Mouse (Mus musculus) adrenal gland, adult 2 months (tissue): ENCODE measurements at regions not wholly inside any gene's neighbourhood (a gene's known extent, or its start where the extent isn't known, plus 50 kb on each side); places are given as distances from the start of the nearest gene placed in this dataset.

Experiments
- DNase-seq: peaks from one replicate; pipeline ENCODE4 v3.0.0; 2021

- no peak for DNase-seq
Measured at GRCm38 (mm10) chr14:71231223-71231815, 631.7 kb upstream of the Fam160b2 start.

- peak; percentile 26 for DNase-seq
Measured at GRCm38 (mm10) chr14:71230484-71231188, 631.0 kb upstream of the Fam160b2 start.

DNA sequence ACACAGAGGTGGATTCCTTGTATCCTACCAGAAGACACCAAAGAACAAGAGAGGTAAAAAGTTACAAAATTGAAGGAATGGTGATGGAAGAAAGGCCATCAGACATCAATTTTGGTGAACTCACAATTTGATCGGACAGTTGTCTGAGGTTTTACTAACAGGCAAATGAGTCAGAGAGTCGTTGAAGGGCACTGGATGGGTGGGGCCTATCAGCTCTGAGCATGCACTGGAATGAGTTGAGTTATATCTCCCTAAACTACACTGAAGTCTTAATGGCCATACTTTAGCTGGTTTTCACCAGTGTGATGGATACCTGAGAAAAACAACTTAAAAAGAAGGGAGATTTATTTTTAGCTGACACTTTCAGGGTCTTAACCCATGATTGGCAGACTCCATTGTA is 630.3 kb upstream of the Fam160b2 start:
- peak; percentile 54 for DNase-seq

DNA sequence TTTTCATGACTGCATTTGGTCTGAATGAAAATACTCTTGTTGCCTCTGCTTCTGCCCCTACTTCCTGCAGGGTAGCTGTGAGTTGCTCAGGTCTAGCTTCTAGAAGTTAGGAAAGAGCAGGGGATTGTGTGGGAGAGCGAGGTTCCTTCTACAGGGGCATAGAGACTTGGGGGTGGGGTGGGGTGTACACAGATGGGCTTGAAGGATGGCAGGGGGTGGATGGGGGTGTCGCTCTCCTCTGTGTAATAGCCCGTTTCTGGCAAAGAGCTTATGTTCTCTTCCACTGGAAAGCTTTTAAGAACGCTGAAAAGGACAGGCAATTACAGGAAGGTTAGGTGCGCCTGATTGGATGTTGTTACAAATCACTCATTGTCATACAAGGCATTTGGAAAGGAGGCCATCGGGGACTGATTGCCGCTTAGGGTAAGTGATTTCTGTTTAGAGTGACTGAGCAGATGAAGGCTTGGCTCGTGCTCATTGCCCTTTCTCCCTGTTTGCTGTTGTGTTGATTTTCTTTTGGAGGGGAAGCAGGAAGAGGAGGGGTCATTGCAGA is 629.3 kb upstream of the Fam160b2 start:
- no peak for DNase-seq

GRCm38 (mm10) chr14:71217041-71217440 is 617.4 kb upstream of the Fam160b2 start:
- DNase-seq, result no peak

- no peak for DNase-seq
Measured at GRCm38 (mm10) chr14:71211359-71211978, 611.8 kb upstream of the Fam160b2 start.

GRCm38 (mm10) chr14:71203459-71203858 is 603.8 kb upstream of the Fam160b2 start:
- no peak for DNase-seq

GRCm38 (mm10) chr14:71200917-71201316 is 601.3 kb upstream of the Fam160b2 start:
- DNase-seq, result no peak

DNA sequence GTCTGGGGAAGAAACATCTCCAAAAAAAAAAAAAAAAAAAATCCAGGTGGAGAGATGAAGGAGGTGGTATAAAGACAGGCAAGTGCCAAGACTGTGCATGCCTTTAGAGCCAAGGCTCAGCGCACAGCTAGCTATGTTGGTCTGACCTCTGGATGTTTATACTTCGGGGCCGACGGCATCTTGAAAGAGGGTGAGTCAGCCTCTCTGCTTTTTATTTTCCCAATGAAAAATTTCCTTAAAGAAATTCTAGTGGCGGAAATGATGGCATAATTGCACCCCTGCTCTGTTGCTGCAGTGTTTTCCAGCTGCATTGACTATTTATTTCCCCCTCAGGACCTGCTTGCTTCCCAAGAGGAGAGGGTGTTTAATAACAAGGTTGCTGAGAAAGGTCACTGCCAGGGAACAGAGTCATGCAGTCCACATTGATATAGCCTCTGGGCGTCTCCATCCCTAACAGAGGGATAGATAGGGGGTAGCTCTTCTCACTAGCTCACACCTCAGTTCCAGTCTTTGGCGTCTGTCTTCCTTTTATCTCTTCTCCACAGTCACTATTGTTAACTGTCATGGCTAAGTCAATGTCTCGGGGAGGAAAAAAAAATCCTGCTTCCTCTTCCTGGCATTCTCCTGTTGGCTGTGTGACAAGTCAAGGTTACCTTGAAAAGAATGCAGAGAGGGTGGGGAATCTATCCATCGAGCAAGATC is 599.7 kb upstream of the Fam160b2 start:
- peak; percentile 67 for DNase-seq

- DNase-seq, result no peak
Measured at GRCm38 (mm10) chr14:71194219-71194618, 594.6 kb upstream of the Fam160b2 start.

GRCm38 (mm10) chr14:71192486-71192885 is 592.9 kb upstream of the Fam160b2 start:
- DNase-seq, result no peak

DNA sequence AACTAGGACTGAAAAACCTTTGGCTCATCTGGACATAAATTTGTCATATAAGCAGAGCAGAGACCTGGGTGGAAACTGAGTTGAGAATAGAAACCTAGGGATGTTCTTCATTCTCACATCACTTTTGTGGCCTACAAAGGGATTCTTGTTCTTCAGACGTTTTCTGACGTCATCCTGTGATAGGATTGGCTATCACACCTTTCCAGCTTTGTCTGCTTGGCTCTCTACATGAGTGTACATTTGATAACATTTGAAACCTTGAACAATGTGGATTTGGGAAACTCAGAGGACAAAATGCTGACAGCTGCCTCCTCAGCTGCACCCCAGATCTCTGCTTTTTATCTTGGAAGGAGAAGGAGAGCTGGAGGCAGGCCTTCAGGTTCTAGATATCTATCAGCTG is 589.7 kb upstream of the Fam160b2 start:
- DNase-seq, result no peak

- no peak for DNase-seq
Measured at GRCm38 (mm10) chr14:71177341-71177740, 577.7 kb upstream of the Fam160b2 start.

DNA sequence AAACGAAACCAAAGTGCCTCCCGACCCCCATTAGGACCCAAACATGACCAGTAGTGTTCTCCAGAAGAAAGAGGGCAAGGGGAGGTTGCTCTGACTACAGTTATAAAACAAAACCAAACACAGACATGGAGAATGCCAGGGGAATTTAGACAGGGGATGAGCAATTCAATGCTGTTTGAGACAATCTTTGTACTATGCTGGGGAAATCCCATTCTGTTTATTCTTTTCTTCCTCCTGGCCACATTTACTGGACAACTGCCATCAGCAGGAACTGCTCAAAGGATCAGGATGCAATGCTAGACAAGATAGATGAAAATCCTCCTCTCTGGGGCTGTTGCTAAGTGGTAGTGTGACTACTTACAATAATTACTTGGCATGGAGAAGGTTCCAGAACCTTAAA is 574.5 kb upstream of the Fam160b2 start:
- DNase-seq, result no peak

DNA sequence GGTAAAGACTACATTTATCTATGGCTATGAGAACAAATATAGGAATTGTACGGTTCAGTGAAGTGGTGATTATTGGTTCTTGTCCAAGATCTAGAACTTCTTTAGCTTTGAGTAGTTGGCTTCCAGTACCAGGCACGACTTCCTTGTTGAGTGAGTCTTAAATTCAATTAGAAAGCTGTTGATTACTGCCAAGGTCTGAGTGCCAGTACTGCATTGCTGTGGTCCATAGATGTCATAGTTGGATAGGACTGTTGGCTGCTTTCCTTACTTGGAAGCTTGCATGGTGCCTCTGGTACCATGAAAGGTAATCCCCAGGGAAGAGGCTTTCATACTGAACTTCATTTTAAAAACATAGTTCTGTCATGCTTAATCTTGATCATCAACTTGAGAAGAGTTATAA is 559.9 kb upstream of the Fam160b2 start:
- no peak for DNase-seq

DNA sequence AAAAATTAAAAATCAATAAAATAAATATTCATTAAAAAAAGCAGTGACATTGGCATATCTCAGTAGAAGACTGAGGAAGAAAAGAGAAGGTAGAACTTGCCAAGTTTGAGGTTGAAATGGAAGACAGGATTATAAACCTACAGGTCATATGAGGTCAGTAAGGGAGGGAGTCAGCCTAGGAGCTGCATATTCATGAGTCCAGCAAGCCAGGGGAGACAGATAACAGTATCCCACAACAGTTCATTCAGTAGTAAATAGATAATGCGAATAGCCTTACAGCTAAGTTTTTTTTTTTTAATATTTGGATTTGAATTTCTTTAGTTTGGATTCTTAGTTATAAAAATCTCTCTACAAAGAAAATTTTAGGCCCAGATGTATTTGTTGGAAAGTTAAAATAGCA is 542.8 kb upstream of the Fam160b2 start:
- no peak for DNase-seq

DNA sequence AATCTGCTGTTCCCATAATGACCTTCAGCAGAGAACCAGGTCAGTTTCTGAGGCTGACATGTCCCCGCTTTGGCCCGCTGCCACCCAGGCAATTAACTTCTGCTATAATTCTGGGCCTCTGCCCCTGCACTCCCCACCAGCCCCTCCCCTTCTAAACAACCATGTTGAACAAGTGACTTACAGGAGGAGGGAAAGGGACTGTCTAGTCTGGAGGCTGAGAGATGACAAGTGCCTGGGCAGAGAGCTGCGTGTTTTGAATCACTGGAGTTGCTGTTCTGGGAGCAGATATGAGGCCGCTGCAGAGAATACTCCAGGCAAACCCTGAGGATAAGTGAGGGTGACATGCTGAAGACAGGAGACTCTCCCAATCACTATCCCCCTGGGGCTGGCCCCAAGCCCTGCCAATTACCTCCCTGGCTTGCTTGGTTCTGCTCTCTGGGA is 530.2 kb upstream of the Fam160b2 start:
- peak; percentile 84 for DNase-seq

DNA sequence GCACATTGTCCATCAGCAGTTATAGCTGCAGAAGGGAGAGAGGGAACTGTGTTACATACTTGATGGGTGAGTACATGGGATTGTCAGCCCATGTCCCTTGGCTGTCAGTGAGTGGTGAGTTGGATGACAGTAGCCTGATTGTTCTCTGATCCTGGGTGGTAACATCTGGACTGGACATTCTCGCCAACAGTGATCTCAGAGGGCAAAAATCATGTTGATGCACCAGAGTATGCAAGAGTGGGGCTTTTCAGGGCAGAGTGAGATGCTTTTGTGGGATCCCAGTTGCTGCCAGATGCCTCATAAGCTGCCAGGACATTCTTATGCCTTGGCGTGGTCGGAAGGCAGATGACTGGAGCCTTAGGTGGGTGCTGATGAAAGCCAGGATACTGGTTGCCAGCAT is 528.9 kb upstream of the Fam160b2 start:
- DNase-seq, result peak; percentile 24

GRCm38 (mm10) chr14:71118681-71119080 is 519.0 kb upstream of the Fam160b2 start:
- DNase-seq, result peak; percentile 33

DNA sequence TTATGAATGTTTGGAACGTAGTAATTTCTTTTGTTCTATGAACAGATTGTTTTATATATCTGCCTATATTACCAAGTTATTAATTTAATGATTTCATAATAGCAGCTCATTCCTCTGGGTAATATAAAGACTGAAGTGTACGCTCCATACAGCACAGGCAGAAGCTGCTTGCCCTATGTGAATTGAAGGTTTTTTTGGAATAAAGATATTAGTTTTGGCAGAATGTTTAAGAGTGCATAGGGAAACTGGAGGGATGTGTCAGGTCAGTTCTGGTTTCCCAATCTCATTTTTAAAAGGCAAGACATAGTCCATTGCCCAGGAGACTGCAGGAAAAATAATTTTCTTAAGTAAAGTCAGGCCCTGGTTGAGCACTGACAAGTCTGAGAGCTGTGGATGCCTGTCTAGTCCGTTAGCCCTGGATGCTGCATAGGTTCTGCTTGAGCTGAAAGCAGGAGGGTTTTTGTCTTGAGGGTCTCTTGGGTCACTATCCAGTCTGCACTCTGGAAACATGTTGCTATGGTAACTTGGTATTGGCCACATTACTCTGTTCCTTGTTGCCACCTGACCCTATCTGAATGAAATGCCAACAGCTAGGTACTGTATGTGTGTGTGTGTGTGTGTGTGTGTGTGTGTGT is 516.3 kb upstream of the Fam160b2 start:
- no peak for DNase-seq

DNA sequence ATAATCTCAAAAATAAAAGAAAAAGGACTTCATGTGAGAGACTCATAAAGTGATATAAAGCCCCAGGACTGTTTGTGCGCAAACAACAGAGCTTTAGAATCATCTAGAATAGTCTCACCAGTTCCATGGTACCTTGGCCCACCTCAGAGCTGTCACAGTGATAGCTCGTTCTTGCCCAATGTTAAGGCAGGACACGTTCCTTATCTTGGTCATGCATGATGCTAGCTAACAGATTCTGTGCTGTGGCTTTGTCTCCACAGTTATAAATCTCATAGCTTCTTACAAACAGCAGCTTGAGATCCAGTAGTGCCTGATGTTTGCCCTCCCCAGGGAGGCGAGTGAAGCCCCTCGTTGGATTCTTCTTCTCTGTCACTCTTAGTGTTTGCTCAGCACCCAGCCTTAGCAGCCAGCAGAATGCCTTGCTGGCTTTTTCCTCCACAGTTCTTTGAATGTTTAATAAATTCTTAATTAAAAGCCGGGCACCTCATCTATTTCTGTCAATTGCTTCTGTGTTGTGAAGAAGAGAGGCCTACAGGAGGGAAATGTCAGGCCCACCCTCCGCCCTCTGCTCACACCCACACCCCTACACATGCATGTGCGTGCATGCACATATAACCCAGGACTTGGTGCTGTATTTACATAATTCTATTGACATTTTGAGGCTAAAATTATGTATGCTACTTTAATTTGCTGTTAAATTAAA is 515.6 kb upstream of the Fam160b2 start:
- DNase-seq, result no peak
